Mouse (Mus musculus) liver (tissue): ENCODE results near the gene Wnt7a.

Experiments
- DNase-seq: peaks from one replicate; pipeline ENCODE4 v3.0.0-alpha.2; 2020; ENCODE audit warnings: mixed read lengths

Wnt7a gene

GRCm38 (mm10) chr6:91384415-91384814 lies 26.7 kb downstream of the Wnt7a start:
- no peak for DNase-seq

- no peak for DNase-seq
Measured at GRCm38 (mm10) chr6:91383871-91384270, 27.3 kb downstream of the Wnt7a start.

GRCm38 (mm10) chr6:91383303-91383702 lies 27.9 kb downstream of the Wnt7a start:
- no peak for DNase-seq

- DNase-seq, result no peak
Measured at GRCm38 (mm10) chr6:91379871-91380270, 31.3 kb downstream of the Wnt7a start.

- no peak for DNase-seq
Measured at GRCm38 (mm10) chr6:91379266-91379665, 31.9 kb downstream of the Wnt7a start.

- no peak for DNase-seq
Measured at GRCm38 (mm10) chr6:91372977-91373376, 38.2 kb downstream of the Wnt7a start.

GRCm38 (mm10) chr6:91372586-91372971 lies 38.6 kb downstream of the Wnt7a start:
- DNase-seq, result no peak

GRCm38 (mm10) chr6:91371912-91372585 lies 39.1 kb downstream of the Wnt7a start:
- DNase-seq, result peak; percentile 16

- DNase-seq, result no peak
Measured at GRCm38 (mm10) chr6:91366781-91367180, 44.4 kb downstream of the Wnt7a start.

- DNase-seq, result no peak
Measured at GRCm38 (mm10) chr6:91365480-91365879, 45.7 kb downstream of the Wnt7a start.

GRCm38 (mm10) chr6:91362756-91363155 lies 48.4 kb downstream of the Wnt7a start:
- DNase-seq, result no peak

GRCm38 (mm10) chr6:91360998-91361397 lies 50.2 kb downstream of the Wnt7a start:
- no peak for DNase-seq

GRCm38 (mm10) chr6:91360371-91360690 lies 50.8 kb downstream of the Wnt7a start:
- no peak for DNase-seq

- no peak for DNase-seq
Measured at GRCm38 (mm10) chr6:91359672-91360370, 51.3 kb downstream of the Wnt7a start.

GRCm38 (mm10) chr6:91358866-91359656 lies 52.1 kb downstream of the Wnt7a start:
- no peak for DNase-seq

GRCm38 (mm10) chr6:91358394-91358793 lies 52.8 kb downstream of the Wnt7a start:
- no peak for DNase-seq

GRCm38 (mm10) chr6:91357238-91357876 lies 53.8 kb downstream of the Wnt7a start:
- no peak for DNase-seq

- no peak for DNase-seq
Measured at GRCm38 (mm10) chr6:91349620-91350019, 61.5 kb downstream of the Wnt7a start.

- no peak for DNase-seq
Measured at GRCm38 (mm10) chr6:91347721-91348120, 63.4 kb downstream of the Wnt7a start.

GRCm38 (mm10) chr6:91346906-91347156 lies 64.3 kb downstream of the Wnt7a start:
- no peak for DNase-seq

- DNase-seq, result no peak
Measured at GRCm38 (mm10) chr6:91346071-91346905, 64.9 kb downstream of the Wnt7a start.

- DNase-seq, result no peak
Measured at GRCm38 (mm10) chr6:91345091-91345490, 66.1 kb downstream of the Wnt7a start.
